14 mouse cellular contexts compared by ENCODE assay signal in genomic region chr8:70012763-70013162, GRCm38 (mm10). TPM values are rescaled to one million over a fixed set of nuclear protein-coding genes. Genes with fewer than 3 reads are reported as not detected.
DNase-seq lines count a peak whose midpoint lies in the region; ATAC-seq and TF ChIP-seq lines count a peak whose summit lies in the region.
"Had no signal": no experiment of that assay in that cellular context is flagged by ENCODE, and none has a peak within 500 bp of the region (broad histone marks: within the 10 kb centered on the region; RNA-seq: fewer than 3 reads in every experiment).

No protein-coding gene starts in this region.

- no peaks in the 10 kb centered on the region for H3K36me3 ChIP-seq in intestine, embryonic 16.5 days (ENCODE audit: control insufficient read depth, insufficient read depth, low read length)
- H3K36me3 ChIP-seq in intestine, embryonic 15.5 days, result peaks cover 4% of the 10 kb centered on the region; the same call in 1 of the 2 replicates

- no peaks in the 10 kb centered on the region for H3K27me3 ChIP-seq in intestine, embryonic 16.5 days (replicated peaks; ENCODE audit: control insufficient read depth, insufficient read depth, low read length)
- no peaks in the 10 kb centered on the region for H3K27me3 ChIP-seq in intestine, embryonic 15.5 days (replicated peaks)

- ATAC-seq in intestine, embryonic 16.5 days, result peak; percentile 45; the same call in 1 of the 2 replicates
- ATAC-seq in intestine, embryonic 15.5 days, result no peak
- peak; percentile 21 for ATAC-seq in inflammation-experienced regulatory T-cells, adult 6 months
- no peak for ATAC-seq in erythroid progenitor cell, adult 5-6 weeks (replicated peaks; ENCODE audit: low FRiP score, poor library complexity, severe bottlenecking)

- no peak for TF ChIP-seq CTCF in bone marrow macrophage, adult 2 months (IDR thresholded peaks at IDR 0.05; ENCODE audit: low read depth, low read length)

- 90% methylated on average over 1 of the region's 1 CpGs for WGBS in intestine, embryonic 16.5 days
- WGBS in intestine, embryonic 15.5 days, result 88% methylated on average over 1 of the region's 1 CpGs

- no peaks in the 10 kb centered on the region for H3K4me1 ChIP-seq in intestine, embryonic 16.5 days (ENCODE audit: control insufficient read depth, insufficient read depth, low read length)
- H3K4me1 ChIP-seq in intestine, embryonic 15.5 days (replicated peaks), result no peaks in the 10 kb centered on the region
- H3K4me1 ChIP-seq in bone marrow macrophage, adult 2 months (ENCODE audit: control insufficient read depth, insufficient read depth, low read length), result peaks cover 10% of the 10 kb centered on the region

- H3K4me3 ChIP-seq in intestine, embryonic 16.5 days (ENCODE audit: low read length), result no peak overlapping the region
- H3K4me3 ChIP-seq in intestine, embryonic 15.5 days (replicated peaks), result no peak overlapping the region
- H3K4me3 ChIP-seq in bone marrow macrophage, adult 2 months (ENCODE audit: insufficient read depth, low read length), result no peak overlapping the region
- H3K4me3 ChIP-seq: left cerebral cortex, adult 2 months; myocyte had no signal

- DNase-seq in 3T3-L1 (ENCODE audit: low read depth, low spot score), result peak; percentile 27
- no peak for DNase-seq in ovary, postnatal 10 days (ENCODE audit: low spot score)
- no peak for DNase-seq in spleen, adult 12 weeks (ENCODE audit: low spot score)
- DNase-seq: cerebellum, adult 8-10 months; heart, postnatal 36 days; kidney, postnatal 14 days; thymus, postnatal 4 days had no signal

- H3K27ac ChIP-seq in intestine, embryonic 16.5 days (ENCODE audit: low read length), result no peak overlapping the region
- H3K27ac ChIP-seq in intestine, embryonic 15.5 days, result no peak overlapping the region
- 0 out of 2 replicates have a peak overlapping the region, but pooled peaks have one; percentile 21 for H3K27ac ChIP-seq in bone marrow macrophage, adult 2 months (ENCODE audit: insufficient read depth, low read depth, low read length)
- H3K27ac ChIP-seq: left cerebral cortex, adult 2 months had no signal

- no peak overlapping the region for H3K9ac ChIP-seq in intestine, embryonic 16.5 days (ENCODE audit: low read depth, low read length)
- no peak overlapping the region for H3K9ac ChIP-seq in intestine, embryonic 15.5 days

- TF ChIP-seq POLR2A in bone marrow macrophage, adult 2 months (IDR thresholded peaks at IDR 0.05; ENCODE audit: borderline replicate concordance, low read depth, low read length), result no peak

- H3K9me3 ChIP-seq in intestine, embryonic 16.5 days (ENCODE audit: control insufficient read depth, low read length), result no peaks in the 10 kb centered on the region
- no peaks in the 10 kb centered on the region for H3K9me3 ChIP-seq in intestine, embryonic 15.5 days

- no peak overlapping the region for H3K4me2 ChIP-seq in intestine, embryonic 16.5 days (ENCODE audit: low read depth, low read length)
- H3K4me2 ChIP-seq in intestine, embryonic 15.5 days (replicated peaks), result no peak overlapping the region

RNA-seq across cellular contexts. Expression of gene Gatad2a, which starts 16.6 kb away (rescaled TPM):
- 36.0 and 38.9 TPM in 2 replicates for polyA plus RNA-seq in intestine, embryonic 16.5 days (2015; fragmentation: Nextera tagmentation; extraction: Ambion mirVana)
- polyA plus RNA-seq in intestine, embryonic 15.5 days (2015; fragmentation: Nextera tagmentation; extraction: Ambion mirVana), result 51.2 and 54.7 TPM in 2 replicates
- polyA plus RNA-seq in bone marrow macrophage, adult 2 months (2012; ENCODE audit: insufficient read depth, insufficient read length, missing spikeins), result 36.5 and 36.9 TPM in 2 replicates
- 10 to 100 TPM; 20.1 to 29.0 (median 23.2) TPM for polyA plus RNA-seq in inflammation-experienced regulatory T-cells, adult 6 months (2017; shearing (Covaris generic))
- 42.8 and 46.9 TPM in 2 replicates for total RNA-seq in erythroid progenitor cell, adult 5-6 weeks (2015; ENCODE audit: low replicate concordance)
- 47.5 and 48.0 TPM in 2 replicates for total RNA-seq in erythroid progenitor cell, adult 5-6 weeks (2017; ENCODE audit: low replicate concordance)

RNA-seq across cellular contexts. Expression of gene Mau2, which starts 29.8 kb away (rescaled TPM):
- 44.4 and 45.5 TPM in 2 replicates for polyA plus RNA-seq in intestine, embryonic 16.5 days (2015; fragmentation: Nextera tagmentation; extraction: Ambion mirVana)
- polyA plus RNA-seq in intestine, embryonic 15.5 days (2015; fragmentation: Nextera tagmentation; extraction: Ambion mirVana), result 43.1 and 46.4 TPM in 2 replicates
- 47.2 and 51.1 TPM in 2 replicates for polyA plus RNA-seq in bone marrow macrophage, adult 2 months (2012; ENCODE audit: insufficient read depth, insufficient read length, missing spikeins)
- 10 to 100 TPM; 35.3 to 56.2 (median 45.5) TPM for polyA plus RNA-seq in inflammation-experienced regulatory T-cells, adult 6 months (2017; shearing (Covaris generic))
- total RNA-seq in erythroid progenitor cell, adult 5-6 weeks (2015; ENCODE audit: low replicate concordance), result 27.2 and 35.3 TPM in 2 replicates
- 39.1 and 39.2 TPM in 2 replicates for total RNA-seq in erythroid progenitor cell, adult 5-6 weeks (2017; ENCODE audit: low replicate concordance)

RNA-seq across cellular contexts. Expression of gene Sugp1, which starts 29.9 kb away (rescaled TPM):
- polyA plus RNA-seq in intestine, embryonic 16.5 days (2015; fragmentation: Nextera tagmentation; extraction: Ambion mirVana), result 33.0 and 37.0 TPM in 2 replicates
- 36.3 and 37.5 TPM in 2 replicates for polyA plus RNA-seq in intestine, embryonic 15.5 days (2015; fragmentation: Nextera tagmentation; extraction: Ambion mirVana)
- polyA plus RNA-seq in bone marrow macrophage, adult 2 months (2012; ENCODE audit: insufficient read depth, insufficient read length, missing spikeins), result 23.4 and 25.5 TPM in 2 replicates
- polyA plus RNA-seq in inflammation-experienced regulatory T-cells, adult 6 months (2017; shearing (Covaris generic)), result 10 to 100 TPM; 38.0 to 52.9 (median 52.6) TPM
- 15.9 and 20.1 TPM in 2 replicates for total RNA-seq in erythroid progenitor cell, adult 5-6 weeks (2015; ENCODE audit: low replicate concordance)
- total RNA-seq in erythroid progenitor cell, adult 5-6 weeks (2017; ENCODE audit: low replicate concordance), result 21.0 and 24.9 TPM in 2 replicates

RNA-seq across cellular contexts. Expression of gene Tm6sf2, which starts 60.0 kb away (rescaled TPM):
- polyA plus RNA-seq in intestine, embryonic 16.5 days (2015; fragmentation: Nextera tagmentation; extraction: Ambion mirVana), result 106 and 152 TPM in 2 replicates
- 42.8 and 52.6 TPM in 2 replicates for polyA plus RNA-seq in intestine, embryonic 15.5 days (2015; fragmentation: Nextera tagmentation; extraction: Ambion mirVana)
- not detected in 2 replicates for polyA plus RNA-seq in bone marrow macrophage, adult 2 months (2012; ENCODE audit: insufficient read depth, insufficient read length, missing spikeins)
- under 1 TPM in 2 of 3 experiments, not detected in 1; 0.59 to 0.94 TPM for polyA plus RNA-seq in inflammation-experienced regulatory T-cells, adult 6 months (2017; shearing (Covaris generic))
- 1.3 TPM in 1 of 2 replicates, not detected in the other for total RNA-seq in erythroid progenitor cell, adult 5-6 weeks (2015; ENCODE audit: low replicate concordance)
- not detected in 2 replicates for total RNA-seq in erythroid progenitor cell, adult 5-6 weeks (2017; ENCODE audit: low replicate concordance)

Comparison
In these comparisons a context has a peak if more than half of its experiments do, and no peak if none do; other contexts are left out.
1. ATAC-seq: peak in intestine, embryonic 16.5 days (single experiment) and inflammation-experienced regulatory T-cells, adult 6 months (single experiment); none in intestine, embryonic 15.5 days (single experiment) and erythroid progenitor cell, adult 5-6 weeks (single experiment).